Mouse (Mus musculus) CD8-positive naive resting alpha-beta T cell, adult 57 days (primary cell): ENCODE results near the gene Sipa1l2. TPM values are rescaled to one million over a fixed set of nuclear protein-coding genes. Genes with fewer than 3 reads are reported as not detected.

Experiments used
- total RNA-seq: library from RNA; stranded (reverse); gene quantifications from one replicate; pipeline ENCODE4 v1.2.4, GENCODE M21; 2023

Sipa1l2 gene
- total RNA-seq: 10.0 TPM

DNA sequence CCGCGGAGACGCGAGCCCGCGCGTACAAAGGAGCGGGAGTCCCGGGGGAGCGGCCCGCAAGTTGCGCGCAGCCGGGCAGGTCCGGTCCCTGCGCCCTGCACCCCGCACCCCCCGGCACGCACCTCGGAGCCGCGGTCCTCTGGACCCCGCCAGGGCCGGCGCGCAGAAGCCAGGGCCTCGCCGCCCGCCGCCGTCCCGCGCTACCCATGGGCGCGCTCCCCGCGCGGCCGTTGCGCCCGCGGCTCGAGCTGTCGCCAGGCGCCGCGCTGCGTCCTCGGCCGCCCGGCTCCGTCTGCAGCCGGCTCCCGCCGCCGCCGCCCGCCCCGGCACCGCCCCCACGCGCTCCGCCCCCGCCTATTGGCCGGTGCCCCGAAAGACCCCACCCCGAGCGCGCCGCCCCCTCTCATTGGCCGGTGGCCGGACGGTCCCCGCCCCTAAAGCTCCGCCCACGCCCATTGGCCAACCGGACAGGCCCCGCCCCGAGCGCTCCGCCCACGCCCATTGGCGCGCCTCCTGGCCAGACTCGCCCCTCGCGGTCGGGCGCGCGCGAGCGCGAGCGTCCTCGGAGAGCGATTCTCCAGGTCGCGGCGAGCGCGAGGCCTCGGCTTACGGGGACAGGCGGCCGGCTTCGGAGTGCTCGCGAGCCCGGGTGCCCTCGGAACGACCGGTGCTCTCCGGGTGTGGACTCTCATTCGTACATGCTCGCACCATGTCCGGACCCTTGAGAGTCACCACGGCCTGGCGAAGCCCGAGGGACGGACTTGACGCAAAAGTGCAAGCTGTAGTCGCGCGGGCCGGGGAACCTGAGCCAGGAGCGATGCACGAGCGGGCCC, at the start of gene Sipa1l2:
Gene Sipa1l2 (minus strand): TSS at position 276 of the 833 bp plus-strand sequence.

Other genes starting within 250 kb of the Sipa1l2 start
- gene Map10, start 100.0 kb upstream of the Sipa1l2 start, total RNA-seq: 2.6 TPM
- 19.6 TPM for gene Ntpcr, start 160.2 kb upstream of the Sipa1l2 start, total RNA-seq